Mouse (Mus musculus) intestine, embryonic 16.5 days (tissue): ENCODE measurements around the gene Slc38a8. TPM values are rescaled to one million over a fixed set of nuclear protein-coding genes. Genes with fewer than 3 reads are reported as not detected.
A peak's percentile ranks its signal among the peaks of the same experiment; 100 is the strongest.

ENCODE experiments used
- ATAC-seq: fragments of 200-750 bp; cut with Nextera tagmentation; 2 replicates; pipeline ENCODE4 v1.8.0; 2017; ENCODE audit warnings: moderate TSS enrichment, moderate library complexity
- H3K27ac ChIP-seq: fragments of 300-500 bp; sonication (generic); 2 replicates; pipeline ENCODE4 v1.5.1; 2014; ENCODE audit warnings: mild to moderate bottlenecking, low read length
- H3K27me3 ChIP-seq: fragments of 300-500 bp; sonication (generic); replicated peaks from 2 replicates; pipeline ENCODE4 v1.6.1; 2014; ENCODE audit warnings: low read length, control low read depth, mixed read lengths; ENCODE audit not compliant: control insufficient read depth, insufficient read depth
- H3K36me3 ChIP-seq: fragments of 300-500 bp; sonication (generic); 2 replicates; pipeline ENCODE4 v1.6.1; 2014; ENCODE audit warnings: low read length, control low read depth; ENCODE audit not compliant: control insufficient read depth, insufficient read depth
- H3K4me1 ChIP-seq: fragments of 300-500 bp; sonication (generic); 2 replicates; pipeline ENCODE4 v1.6.1; 2014; ENCODE audit warnings: low read length, control low read depth, mixed read lengths; ENCODE audit not compliant: control insufficient read depth, insufficient read depth
- H3K4me2 ChIP-seq: fragments of 300-500 bp; sonication (generic); 2 replicates; pipeline ENCODE4 v1.6.1; 2014; ENCODE audit warnings: low read depth, low read length, control low read depth
- H3K4me3 ChIP-seq: fragments of 300-500 bp; sonication (generic); 2 replicates; pipeline ENCODE4 v1.5.1; 2014; ENCODE audit warnings: mild to moderate bottlenecking, low read length
- H3K9ac ChIP-seq: fragments of 300-500 bp; sonication (generic); 2 replicates; pipeline ENCODE4 v1.6.1; 2014; ENCODE audit warnings: low read depth, low read length
- H3K9me3 ChIP-seq: fragments of 300-500 bp; sonication (generic); 2 replicates; pipeline ENCODE4 v1.6.1; 2016; ENCODE audit warnings: low read length, control low read depth; ENCODE audit not compliant: control insufficient read depth
- WGBS: fragments of 180-500 bp; shearing (Covaris S2); extraction: QIAGEN DNeasy Blood & Tissue Kit; methylation state at CpG from one replicate; pipeline ENCODE4 v1.1.7; 2014; 5-methylcytosine and 5-hydroxymethylcytosine counted together
- polyA plus RNA-seq: library from polyadenylated mRNA; unstranded; fragments of >200 nt; fragmentation: Nextera tagmentation; extraction: Ambion mirVana; gene quantifications from 2 replicates; pipeline ENCODE4 v1.2.1, GENCODE M21; 2015

Slc38a8 gene
- polyA plus RNA-seq, 1 experiment from 2014 or later = 0.06 TPM

DNA sequence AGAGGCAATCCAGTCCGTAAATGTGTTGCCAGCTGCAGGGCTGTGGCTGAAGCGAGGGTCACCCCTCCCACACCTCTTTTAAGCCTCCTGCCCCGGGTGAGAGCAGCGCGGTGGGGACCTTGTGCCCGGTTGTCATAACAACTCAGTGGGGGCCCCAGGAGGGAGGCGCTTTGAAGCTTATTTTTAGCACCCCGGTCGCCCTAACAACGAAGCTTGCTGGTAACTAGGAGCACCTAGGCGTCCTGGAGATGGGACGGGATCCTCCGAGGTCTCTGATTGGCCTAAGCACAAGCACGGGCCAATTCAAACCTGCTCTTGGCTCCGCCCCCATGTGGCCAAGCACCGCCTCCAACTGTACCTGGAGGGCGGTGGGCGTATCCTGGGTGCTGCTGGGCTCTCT is 35.4 kb downstream of the Slc38a8 start:
- Histone ChIP-seq H3K4me1 (peaks cover 9% of the 10 kb centered on the region; the same call in 1 of the 2 replicates), H3K9me3 (no peaks in the 10 kb centered on the region), H3K4me3 (peak overlapping the region; percentile 3; the same call in 1 of the 2 replicates), H3K27ac (no peak overlapping the region), H3K4me2 (peak overlapping the region; percentile 46), H3K36me3 (no peaks in the 10 kb centered on the region), H3K27me3 (0 out of 2 replicates have a peak, but pooled peaks cover 6% of the 10 kb centered on the region), H3K9ac (no peak overlapping the region)
- ATAC-seq = peak; percentile 72
- WGBS = 2% methylated on average over 18 of the region's 18 CpGs

DNA sequence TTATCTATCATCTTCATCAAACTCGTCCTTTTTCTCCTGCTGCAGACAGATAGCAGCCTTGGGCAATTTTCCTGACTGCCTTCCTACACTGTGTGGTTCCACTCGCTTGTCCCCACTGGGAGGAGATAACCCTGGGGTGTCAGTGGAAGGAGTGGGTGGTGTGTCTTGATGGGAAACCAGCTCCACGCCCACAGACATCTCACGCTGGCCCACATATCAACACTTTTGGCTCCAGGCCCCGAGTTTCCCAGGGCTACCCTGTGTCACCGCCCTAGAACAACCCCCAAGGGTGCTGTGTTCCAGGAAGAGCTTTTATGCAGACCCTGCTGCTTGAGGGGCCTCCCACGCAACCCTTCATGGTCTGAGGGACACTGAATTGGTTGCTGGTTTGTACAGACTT is 37.8 kb downstream of the Slc38a8 start:
- peaks cover 9% of the 10 kb centered on the region; the same call in 1 of the 2 replicates for H3K4me1 ChIP-seq
- 66% methylated on average over 7 of the region's 7 CpGs for WGBS
- no peak for ATAC-seq
- H3K36me3 ChIP-seq = no peaks in the 10 kb centered on the region
- H3K4me2 ChIP-seq = no peak overlapping the region
- no peaks in the 10 kb centered on the region for H3K9me3 ChIP-seq
- no peak overlapping the region for H3K27ac ChIP-seq
- H3K27me3 ChIP-seq = 0 out of 2 replicates have a peak, but pooled peaks cover 6% of the 10 kb centered on the region
- H3K4me3 ChIP-seq = no peak overlapping the region
- H3K9ac ChIP-seq = no peak overlapping the region

- ATAC-seq = no peak
- Histone ChIP-seq H3K4me1 (peaks cover 8% of the 10 kb centered on the region; the same call in 1 of the 2 replicates), H3K36me3 (no peaks in the 10 kb centered on the region)
Observed at GRCm38 (mm10) chr8:119461356-119461755, 40.1 kb downstream of the Slc38a8 start.

GRCm38 (mm10) chr8:119459724-119460123 is 41.8 kb downstream of the Slc38a8 start:
- Histone ChIP-seq H3K36me3 (no peaks in the 10 kb centered on the region), H3K9me3 (no peaks in the 10 kb centered on the region), H3K4me2 (peak overlapping the region; percentile 2; the same call in 1 of the 2 replicates), H3K4me3 (no peak overlapping the region), H3K4me1 (no peaks in the 10 kb centered on the region), H3K27me3 (no peaks in the 10 kb centered on the region), H3K9ac (no peak overlapping the region), H3K27ac (no peak overlapping the region)
- 33% methylated on average over 16 of the region's 16 CpGs for WGBS
- ATAC-seq = peak; percentile 33; the same call in 1 of the 2 replicates

More at GRCm38 (mm10) chr8:119461356-119461755, 40.1 kb downstream of the Slc38a8 start:
- Histone ChIP-seq H3K9ac (no peak overlapping the region), H3K27ac (no peak overlapping the region), H3K9me3 (no peaks in the 10 kb centered on the region), H3K4me3 (no peak overlapping the region), H3K27me3 (0 out of 2 replicates have a peak, but pooled peaks cover 6% of the 10 kb centered on the region), H3K4me2 (no peak overlapping the region)
- WGBS = 63% methylated on average over 9 of the region's 9 CpGs

DNA sequence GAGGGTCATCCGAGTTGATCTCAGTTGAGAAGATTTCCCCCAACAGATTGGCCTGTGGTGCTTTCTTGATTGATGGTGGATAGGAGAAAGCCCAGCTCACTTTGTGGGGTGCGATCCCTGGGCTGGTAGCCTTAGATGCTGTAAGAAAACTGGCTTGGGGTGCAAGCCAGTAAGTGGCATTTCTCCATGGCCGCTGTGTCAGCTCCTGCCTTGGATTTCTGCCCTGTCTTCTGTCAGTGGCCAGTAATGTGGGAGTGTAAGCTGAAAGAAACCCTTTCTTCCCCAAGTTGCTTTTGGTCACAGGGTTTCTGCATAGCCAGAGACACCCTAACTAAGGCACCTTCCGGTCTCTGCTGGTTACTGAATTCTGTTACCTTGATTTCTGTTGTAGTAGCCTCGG is 45.5 kb downstream of the Slc38a8 start:
- Histone ChIP-seq H3K4me2 (no peak overlapping the region), H3K27ac (no peak overlapping the region), H3K4me3 (no peak overlapping the region), H3K27me3 (no peaks in the 10 kb centered on the region), H3K36me3 (no peaks in the 10 kb centered on the region), H3K4me1 (no peaks in the 10 kb centered on the region), H3K9me3 (no peaks in the 10 kb centered on the region), H3K9ac (no peak overlapping the region)
- no peak for ATAC-seq
- WGBS = 75% methylated on average over 5 of the region's 5 CpGs

DNA sequence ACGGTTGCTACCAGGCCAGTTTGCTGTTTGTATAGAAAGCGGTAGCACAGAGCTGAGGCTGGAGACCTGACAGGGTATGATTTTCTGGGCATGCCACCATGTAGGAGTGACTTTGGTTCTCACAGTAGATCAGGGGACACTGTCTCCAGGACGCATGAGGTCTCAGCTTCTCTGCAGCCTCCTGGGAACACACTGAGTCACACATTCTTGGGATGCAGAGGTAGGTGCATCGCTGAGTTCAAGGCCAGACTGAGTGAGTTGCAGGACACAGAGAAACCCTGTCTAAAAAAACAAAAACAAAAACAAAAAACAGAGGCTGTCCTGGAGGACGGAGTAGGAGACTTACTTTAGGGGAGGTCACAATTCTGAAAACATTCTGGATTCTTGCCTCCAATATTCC is 48.6 kb downstream of the Slc38a8 start:
- H3K27ac ChIP-seq = no peak overlapping the region

GRCm38 (mm10) chr8:119451131-119451530 is 50.4 kb downstream of the Slc38a8 start:
- H3K27me3 ChIP-seq = peaks cover 17% of the 10 kb centered on the region
- no peak for ATAC-seq

More for the DNA sequence above, 48.6 kb downstream of the Slc38a8 start:
- WGBS = 81% methylated on average over 5 of the region's 5 CpGs
- Histone ChIP-seq H3K4me3 (no peak overlapping the region), H3K4me2 (no peak overlapping the region), H3K9ac (no peak overlapping the region), H3K4me1 (no peaks in the 10 kb centered on the region), H3K27me3 (peaks cover 9% of the 10 kb centered on the region), H3K36me3 (no peaks in the 10 kb centered on the region), H3K9me3 (no peaks in the 10 kb centered on the region)
- ATAC-seq = no peak

GRCm38 (mm10) chr8:119449627-119450026 is 51.9 kb downstream of the Slc38a8 start:
- no peak for ATAC-seq
- no peaks in the 10 kb centered on the region for H3K36me3 ChIP-seq
- 77% methylated on average over 12 of the region's 12 CpGs for WGBS

More at GRCm38 (mm10) chr8:119451131-119451530, 50.4 kb downstream of the Slc38a8 start:
- Histone ChIP-seq H3K36me3 (no peaks in the 10 kb centered on the region), H3K9me3 (no peaks in the 10 kb centered on the region), H3K4me1 (peaks cover 3% of the 10 kb centered on the region), H3K4me2 (no peak overlapping the region), H3K27ac (no peak overlapping the region), H3K9ac (no peak overlapping the region), H3K4me3 (no peak overlapping the region)
- WGBS = 88% methylated on average over 4 of the region's 4 CpGs

GRCm38 (mm10) chr8:119447781-119448170 is 53.7 kb downstream of the Slc38a8 start:
- Histone ChIP-seq H3K9ac (no peak overlapping the region), H3K4me2 (0 out of 2 replicates have a peak overlapping the region, but pooled peaks have one; percentile 100)
- 6% methylated on average over 17 of the region's 17 CpGs for WGBS

More at GRCm38 (mm10) chr8:119449627-119450026, 51.9 kb downstream of the Slc38a8 start:
- Histone ChIP-seq H3K4me1 (peaks cover 8% of the 10 kb centered on the region), H3K9ac (no peak overlapping the region), H3K4me3 (no peak overlapping the region), H3K4me2 (no peak overlapping the region), H3K9me3 (no peaks in the 10 kb centered on the region), H3K27me3 (peaks cover 17% of the 10 kb centered on the region), H3K27ac (no peak overlapping the region)

More at GRCm38 (mm10) chr8:119447781-119448170, 53.7 kb downstream of the Slc38a8 start:
- Histone ChIP-seq H3K27ac (no peak overlapping the region), H3K4me1 (peaks cover 8% of the 10 kb centered on the region), H3K36me3 (no peaks in the 10 kb centered on the region), H3K9me3 (no peaks in the 10 kb centered on the region), H3K4me3 (peak overlapping the region; percentile 68), H3K27me3 (peaks cover 17% of the 10 kb centered on the region)
- ATAC-seq = no peak
